Mouse (Mus musculus): ENCODE measurements around the gene Card19.

DNA sequence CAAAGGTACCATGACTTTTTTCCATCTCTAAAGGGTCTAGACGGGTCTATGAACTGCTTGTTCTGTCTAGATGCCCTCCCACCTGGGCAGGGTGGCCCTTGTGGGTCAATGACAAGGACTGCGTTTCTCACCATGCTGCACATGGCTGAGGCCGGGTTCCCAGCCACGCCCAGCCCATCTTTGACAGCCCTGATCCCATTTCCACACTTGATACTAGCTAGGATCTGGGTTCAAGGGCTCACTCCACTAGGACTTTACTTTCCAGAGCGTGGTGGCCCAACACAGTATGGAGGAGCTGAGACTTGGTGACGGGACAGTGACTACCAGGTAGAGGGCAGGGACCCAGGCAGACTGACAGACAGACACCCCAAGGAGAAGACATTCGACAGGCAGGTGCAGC, 13.3 kb downstream of the Card19 start:
- TF ChIP-seq GATA1 (IDR thresholded peaks at IDR 0.05; ENCODE audit: borderline replicate concordance, low read length) (no peak), FLI1 (IDR thresholded peaks at IDR 0.05; ENCODE audit: low read length) (no peak)

All from megakaryocyte, embryonic 14.5 days (primary cell).